Mouse (Mus musculus): ENCODE data around the gene Srcin1. TPM values are rescaled to one million over a fixed set of nuclear protein-coding genes. Genes with fewer than 3 reads are reported as not detected.

Gene Srcin1
- total RNA-seq, 1 experiment from 2014 or later = 0.12 TPM

DNA sequence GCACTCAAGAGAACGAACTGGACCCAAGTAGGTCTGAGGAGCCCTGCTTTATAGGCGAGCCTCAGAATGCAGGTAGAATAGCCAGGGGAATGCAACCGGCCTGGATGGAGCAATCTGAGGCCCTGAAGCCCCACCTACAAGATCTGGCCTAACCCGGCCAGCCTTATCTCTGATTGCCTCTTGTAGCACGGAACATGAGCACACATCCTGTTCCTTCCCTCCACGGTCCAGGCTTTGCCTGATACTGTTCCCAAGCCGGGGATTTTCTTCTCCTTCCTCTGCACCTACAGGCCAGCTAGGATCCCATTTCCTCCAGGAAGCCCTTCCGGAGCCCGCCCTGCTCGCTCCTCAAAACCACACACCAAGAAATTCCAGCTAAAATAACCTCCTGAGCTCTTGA lies 9.9 kb upstream of the Srcin1 start:
- no peak for ATAC-seq (ENCODE audit: extremely low read depth, insufficient number of reproducible peaks, low FRiP score, poor library complexity, severe bottlenecking)

DNA sequence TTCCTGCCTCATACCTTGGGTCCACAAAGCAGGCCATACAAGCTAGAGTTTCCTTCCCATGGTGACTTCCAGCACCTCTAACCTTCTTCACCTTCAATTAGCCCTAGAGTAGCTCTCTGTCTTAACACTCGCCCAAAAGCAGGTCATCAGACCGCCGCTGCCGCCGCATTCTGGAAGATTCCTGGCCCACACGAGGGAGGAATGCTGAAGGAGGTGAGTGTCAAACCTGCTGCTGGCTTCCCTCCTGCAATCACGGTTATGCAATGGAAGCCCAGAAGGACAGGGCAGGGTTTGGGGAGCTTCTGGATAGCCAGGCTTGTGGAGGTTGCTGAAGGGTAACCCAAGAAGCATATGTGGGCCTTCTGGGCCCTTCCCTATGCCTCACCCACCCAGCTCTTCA lies 8.5 kb upstream of the Srcin1 start:
- no peak for ATAC-seq (ENCODE audit: extremely low read depth, insufficient number of reproducible peaks, low FRiP score, poor library complexity, severe bottlenecking)

DNA sequence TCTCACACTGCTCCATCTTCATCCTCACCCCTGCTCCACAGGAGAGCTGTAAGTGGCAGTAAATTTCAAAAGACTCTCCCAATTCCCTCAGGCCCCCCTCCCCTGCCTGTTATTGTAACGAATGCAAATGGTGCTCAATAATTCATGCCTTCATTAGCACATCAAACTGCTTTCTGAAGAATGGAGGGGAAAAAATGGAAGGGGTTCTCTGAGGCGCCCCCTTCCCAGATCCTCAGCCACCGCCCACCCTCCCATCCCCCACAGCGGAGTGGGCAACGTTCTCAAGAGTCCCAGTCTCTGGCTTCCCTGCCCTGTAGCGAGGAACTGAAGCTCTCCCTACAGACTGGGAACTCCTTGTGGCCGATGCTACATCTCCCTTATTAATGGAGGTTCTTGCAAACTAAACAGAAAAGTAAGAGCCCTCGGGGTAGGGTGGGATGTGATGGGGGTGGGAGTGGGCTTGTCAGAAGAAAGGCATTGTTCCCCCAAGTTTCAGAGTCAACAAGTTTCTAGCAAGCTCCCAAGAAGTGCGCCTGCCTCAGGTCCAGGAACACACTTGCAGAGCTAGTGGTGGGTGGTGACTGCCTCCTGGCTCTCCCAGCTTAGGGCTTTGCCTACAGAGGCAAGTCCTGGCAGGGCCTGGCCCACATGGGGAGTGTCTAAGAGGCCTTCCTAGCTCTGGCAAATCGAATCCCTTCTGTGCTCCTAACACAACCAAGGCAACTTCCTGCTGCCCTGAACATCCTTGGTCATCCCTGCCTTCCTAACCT lies 3.3 kb upstream of the Srcin1 start:
- no peak for ATAC-seq (ENCODE audit: extremely low read depth, insufficient number of reproducible peaks, low FRiP score, poor library complexity, severe bottlenecking)

DNA sequence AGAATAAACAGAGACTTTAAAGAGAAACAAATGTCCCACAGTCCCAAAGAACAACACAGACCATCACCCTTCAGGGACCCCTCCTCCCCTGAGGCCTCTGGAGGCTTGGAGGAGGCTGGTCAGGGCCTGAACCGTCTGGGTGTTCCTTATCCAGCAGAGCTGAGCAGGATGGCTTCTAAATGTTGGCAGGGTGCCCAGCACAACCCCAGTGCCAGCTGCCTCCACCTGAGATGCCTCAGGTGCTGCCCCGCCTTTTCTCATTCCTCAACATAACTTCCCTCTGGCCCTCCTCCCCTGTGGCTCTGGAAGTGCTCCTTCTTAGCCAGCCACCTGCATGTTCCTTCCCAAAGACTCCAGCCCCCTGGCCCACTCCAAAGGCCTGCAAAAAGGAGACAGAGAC lies 2.3 kb upstream of the Srcin1 start:
- no peak for ATAC-seq (ENCODE audit: extremely low read depth, insufficient number of reproducible peaks, low FRiP score, poor library complexity, severe bottlenecking)

DNA sequence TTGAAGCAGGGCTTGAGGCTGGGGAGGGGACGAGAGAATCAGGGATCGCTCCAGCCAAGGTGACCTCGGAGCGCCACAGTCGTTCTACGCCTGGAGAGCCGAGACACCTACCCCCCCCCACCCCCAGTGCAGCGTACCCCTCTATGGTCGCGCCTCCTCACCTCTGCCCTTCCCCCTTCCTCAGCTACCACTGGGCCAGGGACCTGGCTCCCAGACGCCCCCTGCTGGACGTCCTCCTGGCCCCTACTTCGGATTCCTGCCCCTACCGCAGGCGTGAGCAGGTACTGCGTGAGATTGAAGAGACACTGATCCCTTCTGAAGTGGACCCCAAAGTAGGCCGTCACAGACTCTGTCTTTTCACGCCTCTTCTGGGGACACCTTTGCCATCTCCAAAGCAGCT lies 348 bp downstream of the Srcin1 start:
- peak; percentile 44; the same call in 1 of the 2 replicates for ATAC-seq (ENCODE audit: extremely low read depth, insufficient number of reproducible peaks, low FRiP score, poor library complexity, severe bottlenecking)

DNA sequence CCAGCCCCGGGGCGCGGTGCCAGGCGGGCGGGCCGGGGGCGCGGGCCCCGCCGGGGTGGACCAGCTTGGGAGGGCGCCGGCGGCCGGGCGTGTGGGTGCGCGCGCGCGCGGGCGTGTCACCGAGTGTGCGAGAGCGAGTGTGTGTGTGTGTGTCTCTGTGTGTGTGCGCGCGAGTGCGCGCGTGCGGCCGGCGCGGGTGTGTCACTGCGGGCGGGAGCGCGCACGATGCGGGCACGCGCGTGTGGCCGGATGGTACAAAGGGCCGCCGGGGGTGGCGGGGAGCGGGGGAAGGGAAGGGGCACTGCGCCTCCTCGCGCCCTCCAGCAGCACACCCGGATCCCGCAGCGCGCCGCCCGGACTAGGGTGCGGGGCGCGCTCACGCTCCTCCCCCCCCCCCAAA lies 911 bp downstream of the Srcin1 start:
- no peak for ATAC-seq (ENCODE audit: extremely low read depth, insufficient number of reproducible peaks, low FRiP score, poor library complexity, severe bottlenecking)

DNA sequence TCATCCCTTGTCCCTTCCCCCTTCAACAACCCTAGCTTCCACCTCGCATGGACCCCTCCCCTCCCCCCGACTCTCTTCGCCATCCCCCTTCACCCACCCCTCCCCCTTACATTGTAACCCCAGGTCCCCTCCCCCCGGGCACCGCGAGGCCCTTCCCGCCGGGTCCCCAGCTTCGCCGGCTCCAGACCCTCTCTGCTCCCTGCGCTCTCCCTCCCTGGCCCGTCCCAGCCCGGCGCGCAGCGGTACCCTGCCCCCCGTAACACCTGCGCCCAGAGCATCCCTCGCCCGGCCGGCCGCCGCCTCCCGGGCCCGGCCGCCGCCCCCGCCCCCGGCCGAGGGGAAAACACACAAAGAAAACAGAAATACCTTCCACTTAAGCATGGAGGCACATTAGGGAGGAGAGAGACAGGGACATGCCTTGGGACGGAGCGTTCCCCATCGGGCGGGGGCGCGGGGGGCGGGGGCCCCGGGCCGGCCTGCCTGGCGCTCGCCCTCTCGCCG lies 1.4 kb downstream of the Srcin1 start:
- ATAC-seq (ENCODE audit: extremely low read depth, insufficient number of reproducible peaks, low FRiP score, poor library complexity, severe bottlenecking) = no peak

DNA sequence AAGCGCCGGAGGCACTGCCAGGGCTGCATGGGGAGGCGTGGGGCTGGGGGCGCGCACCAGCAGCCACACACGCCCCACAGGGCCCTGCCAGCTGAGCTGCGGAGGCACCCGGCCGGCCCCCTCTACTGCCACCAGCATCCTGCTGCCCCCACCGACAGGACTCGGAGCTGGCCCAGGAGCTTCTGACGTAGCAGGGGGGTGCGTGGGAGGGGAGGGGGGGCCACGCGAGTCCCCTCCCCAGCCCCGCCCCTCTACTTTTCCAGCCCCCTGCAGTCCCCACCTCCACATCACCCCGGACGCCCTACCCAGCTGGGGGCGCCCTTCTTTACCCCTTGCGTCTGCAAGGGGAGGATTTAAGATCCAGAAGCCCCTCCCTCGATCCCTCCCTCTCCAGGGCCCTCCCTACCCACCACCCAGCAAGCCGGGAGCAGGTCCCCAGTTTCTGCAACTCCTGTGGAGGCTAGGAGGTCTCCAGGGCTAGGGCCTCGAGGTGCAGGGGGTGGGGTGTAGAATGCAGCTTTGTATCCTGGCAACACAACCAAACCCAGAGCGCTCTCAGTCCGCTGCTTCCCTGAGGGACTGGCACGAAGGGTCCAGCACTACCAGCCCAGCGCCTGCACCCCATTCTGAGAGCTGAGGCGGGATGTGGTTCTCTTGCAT lies 2.0 kb downstream of the Srcin1 start:
- no peak for ATAC-seq (ENCODE audit: extremely low read depth, insufficient number of reproducible peaks, low FRiP score, poor library complexity, severe bottlenecking)

DNA sequence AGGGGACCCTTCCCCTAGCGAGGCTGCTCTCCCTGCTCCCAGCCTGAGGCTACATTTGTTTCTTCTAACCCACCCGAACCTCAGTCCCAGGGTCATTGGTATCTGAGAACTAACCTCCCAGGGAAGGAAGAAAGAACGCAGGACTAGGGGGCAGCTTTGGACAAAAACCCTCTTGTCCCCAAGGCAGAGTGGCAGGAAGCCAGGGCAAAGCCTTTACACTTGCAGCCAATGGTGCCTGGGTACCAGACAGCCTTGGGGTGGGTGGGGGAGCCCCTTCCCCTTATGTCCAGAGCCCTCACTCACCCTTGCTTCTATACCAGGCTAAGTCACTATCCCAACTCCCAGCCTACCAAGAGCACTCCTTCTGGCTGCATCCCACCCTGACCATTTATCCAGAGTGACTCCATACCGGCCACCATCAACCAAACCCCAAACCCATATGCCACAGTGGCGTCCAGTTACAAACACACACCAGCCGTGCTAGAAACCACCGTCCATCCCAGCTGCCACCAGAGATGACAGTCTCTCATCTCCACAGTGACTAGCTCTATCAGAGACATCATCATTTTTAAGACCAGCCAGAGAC lies 3.0 kb downstream of the Srcin1 start:
- ATAC-seq (ENCODE audit: extremely low read depth, insufficient number of reproducible peaks, low FRiP score, poor library complexity, severe bottlenecking) = no peak

DNA sequence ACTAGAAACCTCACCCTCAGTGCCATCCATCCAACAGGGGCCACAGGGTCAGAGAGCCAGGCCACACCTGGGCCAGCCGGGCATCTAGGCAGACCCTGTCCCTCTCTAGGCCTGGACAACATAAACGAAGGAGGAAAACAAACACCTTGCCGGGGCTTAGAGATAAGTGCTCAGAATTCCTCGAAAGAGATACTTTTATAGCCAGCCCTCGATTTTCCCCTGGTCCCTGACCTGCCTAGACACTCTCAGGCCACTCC lies 4.0 kb downstream of the Srcin1 start:
- ATAC-seq (ENCODE audit: extremely low read depth, insufficient number of reproducible peaks, low FRiP score, poor library complexity, severe bottlenecking) = no peak

DNA sequence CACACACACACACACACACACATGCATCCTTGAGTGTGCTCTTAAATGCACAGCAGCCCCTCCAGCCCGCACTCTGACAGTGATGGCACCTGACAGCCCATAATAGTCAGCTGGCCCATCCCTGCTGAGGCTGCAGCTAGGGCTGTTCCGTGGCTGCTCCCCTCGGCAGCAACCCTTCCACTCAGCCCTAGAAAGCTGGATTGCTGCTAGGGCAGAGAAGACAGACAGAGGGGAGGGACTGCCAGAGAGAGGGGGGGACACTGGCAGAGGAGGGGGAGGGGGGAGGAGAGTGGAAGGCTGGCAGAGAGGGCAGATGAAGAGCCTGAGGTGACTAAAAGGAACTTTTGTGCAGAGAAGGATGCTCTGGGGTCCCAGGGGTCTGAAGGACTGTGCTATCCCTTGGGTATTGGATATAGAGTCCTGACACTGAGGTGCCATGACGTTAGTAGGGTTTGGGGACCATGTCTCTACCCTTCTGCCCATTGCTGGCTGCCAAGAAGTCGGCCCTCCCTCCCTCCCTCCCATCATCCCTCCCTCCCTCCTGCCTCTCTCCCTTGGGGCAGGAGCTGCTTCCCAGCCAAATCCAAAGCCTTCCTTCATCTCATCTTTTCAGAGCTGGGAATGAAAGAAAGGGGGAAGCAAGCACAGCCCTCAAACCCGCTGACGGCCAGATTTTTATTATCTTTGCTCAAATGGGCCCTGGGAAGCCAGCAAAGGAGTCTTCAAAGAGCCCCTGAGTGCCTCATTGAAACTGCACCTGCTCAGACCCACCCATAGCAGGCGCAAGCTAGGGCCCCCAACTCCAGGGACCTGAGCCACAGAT lies 4.5 kb downstream of the Srcin1 start:
- no peak for ATAC-seq (ENCODE audit: extremely low read depth, insufficient number of reproducible peaks, low FRiP score, poor library complexity, severe bottlenecking)

DNA sequence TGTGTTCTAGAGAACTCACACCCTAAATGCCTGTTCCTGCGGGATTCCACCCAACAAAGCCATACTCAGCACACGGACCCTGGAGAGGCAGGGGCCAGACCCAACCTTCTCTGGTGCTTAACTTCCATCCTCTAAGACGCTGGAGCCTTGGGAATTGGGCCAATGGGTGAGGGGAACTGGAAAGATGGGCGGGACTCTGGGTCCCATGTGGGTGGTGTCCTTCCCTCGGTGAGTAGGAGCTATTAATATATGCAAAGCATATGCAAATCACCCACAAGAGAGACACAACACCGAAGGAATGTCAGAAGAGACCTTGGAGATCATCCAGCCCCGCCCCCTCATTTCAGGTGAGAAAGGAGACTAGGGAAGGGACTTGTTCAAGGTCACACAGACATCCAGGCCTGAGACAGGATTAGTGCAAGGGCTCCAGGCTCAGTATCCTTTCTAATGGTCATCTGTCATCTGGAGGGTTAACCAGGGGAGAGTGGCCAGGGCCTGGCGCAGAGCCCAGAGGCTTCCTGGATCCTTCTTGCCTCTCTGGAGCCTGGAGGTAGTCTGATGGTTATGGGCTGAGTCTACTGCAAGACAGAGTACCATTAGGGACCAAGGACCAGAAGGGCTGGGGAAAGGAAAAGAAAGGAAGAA lies 5.4 kb downstream of the Srcin1 start:
- ATAC-seq (ENCODE audit: extremely low read depth, insufficient number of reproducible peaks, low FRiP score, poor library complexity, severe bottlenecking) = no peak

DNA sequence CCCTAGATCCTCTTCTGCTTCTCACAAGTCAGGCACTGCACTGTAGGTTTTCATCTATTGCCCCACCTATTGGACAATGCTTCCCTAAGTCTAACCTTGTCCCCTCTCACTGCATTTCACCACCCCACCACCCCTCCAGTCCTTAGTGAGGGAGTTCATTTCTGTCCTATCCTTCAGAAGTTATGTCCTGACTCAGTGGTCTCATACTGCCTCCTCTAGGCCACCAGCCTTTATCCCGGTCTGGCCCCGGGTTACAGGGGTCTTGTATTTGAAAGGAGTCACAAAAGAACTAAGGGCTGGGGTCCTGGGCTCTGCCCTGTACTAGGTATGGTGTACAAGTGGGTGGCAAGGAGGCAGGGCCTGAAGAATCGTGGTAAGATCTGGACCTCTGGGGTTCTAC lies 6.2 kb downstream of the Srcin1 start:
- no peak for ATAC-seq (ENCODE audit: extremely low read depth, insufficient number of reproducible peaks, low FRiP score, poor library complexity, severe bottlenecking)

DNA sequence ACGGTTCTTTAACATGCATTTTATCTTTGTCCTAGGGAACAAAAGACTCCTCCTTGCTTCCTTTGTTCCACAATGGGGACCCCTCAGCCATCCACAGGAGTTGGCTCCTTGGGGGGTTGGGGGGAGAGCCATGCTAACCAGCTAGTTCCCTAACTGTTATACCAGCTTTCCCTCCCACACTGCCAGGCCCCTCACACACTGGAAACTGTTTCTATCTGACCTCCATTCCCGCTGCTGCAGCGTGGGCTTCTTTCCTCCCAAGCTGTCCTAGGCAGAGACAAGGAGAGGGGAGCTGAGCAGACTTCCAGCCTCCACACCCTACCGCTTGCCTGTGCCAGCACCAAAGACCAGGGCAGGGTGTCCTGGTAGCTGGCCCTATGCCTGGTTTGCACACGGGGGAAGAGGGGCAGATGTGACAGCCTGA lies 6.7 kb downstream of the Srcin1 start:
- ATAC-seq (ENCODE audit: extremely low read depth, insufficient number of reproducible peaks, low FRiP score, poor library complexity, severe bottlenecking) = no peak

DNA sequence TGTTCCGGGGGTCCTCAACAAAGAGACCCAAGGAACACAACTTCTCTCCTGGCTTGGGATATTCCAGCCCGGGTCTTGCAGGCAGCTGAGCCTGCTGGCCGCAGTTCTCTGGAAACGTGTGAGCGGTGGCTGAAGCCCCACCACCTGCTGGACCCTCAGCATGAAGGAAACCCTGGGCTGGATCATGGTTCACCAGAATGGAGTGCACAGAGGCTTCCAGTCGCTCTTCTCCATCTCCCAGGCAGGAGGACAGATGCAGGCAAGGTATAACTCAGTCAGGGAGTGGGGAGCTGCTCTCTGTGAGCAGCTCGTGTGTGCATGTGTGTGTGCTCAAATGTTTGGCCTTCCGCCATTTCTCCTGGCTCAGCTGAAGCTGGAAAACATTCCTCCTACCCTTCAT lies 7.3 kb downstream of the Srcin1 start:
- no peak for ATAC-seq (ENCODE audit: extremely low read depth, insufficient number of reproducible peaks, low FRiP score, poor library complexity, severe bottlenecking)

DNA sequence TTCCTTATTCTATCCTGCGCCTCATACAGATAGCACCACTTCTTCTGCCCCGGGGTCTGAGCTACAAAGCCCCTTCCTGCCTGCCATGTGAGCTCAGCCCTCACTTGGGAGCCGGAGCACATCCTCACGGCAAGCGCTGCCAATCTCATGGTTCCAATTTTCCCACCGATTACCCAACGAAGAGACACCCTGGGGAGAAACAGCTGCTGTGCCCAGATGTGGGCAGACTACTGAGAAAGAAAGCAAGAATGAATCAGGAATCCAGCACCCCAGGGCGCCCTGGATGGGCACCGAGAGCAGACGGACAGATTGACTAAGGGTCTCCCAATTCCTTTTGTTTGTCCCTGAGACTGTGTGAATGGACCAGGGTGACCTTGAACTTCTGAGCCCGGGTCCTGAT lies 8.5 kb downstream of the Srcin1 start:
- no peak for ATAC-seq (ENCODE audit: extremely low read depth, insufficient number of reproducible peaks, low FRiP score, poor library complexity, severe bottlenecking)

DNA sequence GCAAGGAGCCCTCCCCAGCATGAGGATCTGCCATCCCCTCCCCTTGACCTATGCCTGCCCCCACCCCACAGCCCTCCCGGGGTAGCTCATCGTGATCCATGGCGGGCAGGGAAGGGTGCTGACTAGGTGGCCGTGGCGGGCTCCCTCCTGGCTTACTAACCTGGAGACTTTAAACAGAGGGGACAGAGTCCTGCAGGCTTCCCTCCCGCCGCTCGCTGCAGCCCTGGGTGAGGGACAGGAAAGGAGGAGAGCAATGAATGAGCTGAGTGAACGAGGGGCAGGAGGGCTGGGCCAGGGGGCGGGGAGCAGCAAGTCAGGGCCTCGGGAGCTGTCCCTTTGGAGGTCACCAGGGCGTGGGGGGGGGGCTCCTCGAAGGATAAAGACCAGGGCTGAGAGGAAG lies 9.4 kb downstream of the Srcin1 start:
- no peak for ATAC-seq (ENCODE audit: extremely low read depth, insufficient number of reproducible peaks, low FRiP score, poor library complexity, severe bottlenecking)

DNA sequence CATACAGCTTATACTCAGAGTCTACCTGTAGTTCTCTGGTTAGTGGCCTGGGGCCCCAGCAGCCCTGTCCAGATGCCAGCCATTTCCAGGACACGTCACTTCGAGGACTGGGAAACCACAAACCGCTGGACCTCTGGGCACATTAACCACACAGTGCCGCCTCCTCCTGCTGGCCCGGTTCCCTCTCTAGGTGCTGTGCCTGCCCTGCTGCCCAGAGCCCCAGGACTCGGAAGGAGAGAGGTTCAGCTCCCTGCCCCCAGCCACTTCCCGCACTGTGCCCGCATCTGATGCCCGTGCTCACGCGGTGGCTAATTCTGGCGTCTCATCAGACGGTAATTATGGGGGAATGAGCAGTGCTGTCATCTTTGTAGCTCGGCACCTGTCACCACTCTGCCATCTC lies 12.3 kb downstream of the Srcin1 start:
- ATAC-seq (ENCODE audit: extremely low read depth, insufficient number of reproducible peaks, low FRiP score, poor library complexity, severe bottlenecking) = no peak

DNA sequence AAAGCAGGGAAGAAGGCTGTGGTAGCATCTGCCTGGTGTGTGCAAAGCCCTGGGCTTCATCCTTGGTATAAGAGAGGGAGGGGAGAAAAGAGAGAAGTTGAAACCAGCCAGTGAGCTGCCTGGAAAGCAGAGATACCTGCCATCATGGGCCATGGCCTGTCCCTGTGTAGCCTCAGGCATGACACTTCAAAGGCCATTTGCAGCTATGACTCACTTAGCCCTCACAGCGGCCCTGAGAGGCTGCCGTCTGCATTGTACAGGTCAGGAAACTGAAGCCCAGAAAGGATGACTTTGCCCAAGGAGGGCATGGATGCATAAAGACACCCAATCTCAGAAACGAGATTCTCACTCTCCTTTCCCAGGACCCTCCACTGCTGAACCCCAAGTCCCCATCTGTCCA lies 13.4 kb downstream of the Srcin1 start:
- no peak for ATAC-seq (ENCODE audit: extremely low read depth, insufficient number of reproducible peaks, low FRiP score, poor library complexity, severe bottlenecking)

All from neutrophil, adult 5-6 weeks (primary cell).